Mouse (Mus musculus): ENCODE results near the gene Plk5. TPM values are rescaled to one million over a fixed set of nuclear protein-coding genes. Genes with fewer than 3 reads are reported as not detected.

Plk5 gene
- polyA plus RNA-seq (2012; rRNA removed), result 0.26 and 0.29 TPM in 2 replicates

GRCm38 (mm10) chr10:80356001-80356682 is at the start of gene Plk5:
Gene Plk5, plus strand, starts transcription at chr10:80356459.

GRCm38 (mm10) chr10:80320340-80320760 is 35.9 kb upstream of the Plk5 start, which contains the start of gene 2310011J03Rik:
Gene 2310011J03Rik, minus strand, starts transcription at chr10:80320537.

GRCm38 (mm10) chr10:80329273-80330081 is 26.8 kb upstream of the Plk5 start, which contains the start of the genes Pcsk4 and Reep6:
Gene Pcsk4, minus strand, starts transcription at chr10:80329498.
Gene Reep6, plus strand, starts transcription at chr10:80329953.

GRCm38 (mm10) chr10:80348244-80348781 is 7.9 kb upstream of the Plk5 start, which contains the start of gene Adamtsl5:
Gene Adamtsl5, minus strand, starts transcription at chr10:80348412.

GRCm38 (mm10) chr10:80387522-80387959 is 31.3 kb downstream of the Plk5 start, which contains the start of gene Mex3d:
Gene Mex3d, minus strand, starts transcription at chr10:80387659.

GRCm38 (mm10) chr10:80399191-80399972 is 43.1 kb downstream of the Plk5 start, which contains the start of gene Mbd3:
Gene Mbd3, minus strand, starts transcription at chr10:80399550.

GRCm38 (mm10) chr10:80406684-80407501 is 50.6 kb downstream of the Plk5 start, which contains the start of gene Uqcr11:
Gene Uqcr11, minus strand, starts transcription at chr10:80406830.

Other genes with a start within 250 kb of the Plk5 start
- gene Stk11, start 240.7 kb upstream of the Plk5 start, polyA plus RNA-seq (2012; rRNA removed), result 119 and 142 TPM in 2 replicates
- 329 and 334 TPM in 2 replicates for gene Atp5d, start 217.8 kb upstream of the Plk5 start, polyA plus RNA-seq (2012; rRNA removed)
- gene Cbarp, start 215.6 kb upstream of the Plk5 start, polyA plus RNA-seq (2012; rRNA removed), result 33.8 and 39.4 TPM in 2 replicates
- gene Midn, start 208.2 kb upstream of the Plk5 start, polyA plus RNA-seq (2012; rRNA removed), result 171 and 228 TPM in 2 replicates
- gene Cirbp, start 190.5 kb upstream of the Plk5 start, polyA plus RNA-seq (2012; rRNA removed), result 260 and 305 TPM in 2 replicates
- 15.7 and 18.1 TPM in 2 replicates for gene 1600002K03Rik, start 183.5 kb upstream of the Plk5 start, polyA plus RNA-seq (2012; rRNA removed)
- 47.6 and 65.6 TPM in 2 replicates for gene Efna2, start 177.0 kb upstream of the Plk5 start, polyA plus RNA-seq (2012; rRNA removed)
- gene Mum1, start 130.0 kb upstream of the Plk5 start, polyA plus RNA-seq (2012; rRNA removed), result 115 and 164 TPM in 2 replicates
- 188 and 220 TPM in 2 replicates for gene Ndufs7, start 107.3 kb upstream of the Plk5 start, polyA plus RNA-seq (2012; rRNA removed)
- gene Gamt, start 95.4 kb upstream of the Plk5 start, polyA plus RNA-seq (2012; rRNA removed), result 11.8 and 25.1 TPM in 2 replicates
- gene Dazap1, start 95.0 kb upstream of the Plk5 start, polyA plus RNA-seq (2012; rRNA removed), result 156 and 213 TPM in 2 replicates
- 3,440 and 4,629 TPM in 2 replicates for gene Rps15, start 64.0 kb upstream of the Plk5 start, polyA plus RNA-seq (2012; rRNA removed)
- gene Apc2, start 60.5 kb upstream of the Plk5 start, polyA plus RNA-seq (2012; rRNA removed), result 48.8 and 63.3 TPM in 2 replicates
- 30.4 and 34.3 TPM in 2 replicates for gene 2310011J03Rik, start 35.9 kb upstream of the Plk5 start, polyA plus RNA-seq (2012; rRNA removed)
- gene Pcsk4, start 27.0 kb upstream of the Plk5 start, polyA plus RNA-seq (2012; rRNA removed), result 3.1 and 4.9 TPM in 2 replicates
- gene Reep6, start 26.5 kb upstream of the Plk5 start, polyA plus RNA-seq (2012; rRNA removed), result 2.0 and 3.5 TPM in 2 replicates
- 0.52 and 0.75 TPM in 2 replicates for gene Adamtsl5, start 8.0 kb upstream of the Plk5 start, polyA plus RNA-seq (2012; rRNA removed)
- 57.7 and 74.4 TPM in 2 replicates for gene Mex3d, start 31.2 kb downstream of the Plk5 start, polyA plus RNA-seq (2012; rRNA removed)
- 289 and 353 TPM in 2 replicates for gene Mbd3, start 43.1 kb downstream of the Plk5 start, polyA plus RNA-seq (2012; rRNA removed)
- gene Uqcr11, start 50.4 kb downstream of the Plk5 start, polyA plus RNA-seq (2012; rRNA removed), result 428 and 554 TPM in 2 replicates
- gene Tcf3, start 77.2 kb downstream of the Plk5 start, polyA plus RNA-seq (2012; rRNA removed), result 222 and 230 TPM in 2 replicates
- 5.6 and 6.1 TPM in 2 replicates for gene Onecut3, start 138.4 kb downstream of the Plk5 start, polyA plus RNA-seq (2012; rRNA removed)
- gene Atp8b3, start 182.7 kb downstream of the Plk5 start, polyA plus RNA-seq (2012; rRNA removed), result 0.43 and 0.58 TPM in 2 replicates
- gene Rexo1, start 205.1 kb downstream of the Plk5 start, polyA plus RNA-seq (2012; rRNA removed), result 43.3 and 54.8 TPM in 2 replicates
- gene Klf16, start 220.9 kb downstream of the Plk5 start, polyA plus RNA-seq (2012; rRNA removed), result 10.5 and 12.0 TPM in 2 replicates
- gene Abhd17a, start 233.9 kb downstream of the Plk5 start, polyA plus RNA-seq (2012; rRNA removed), result 97.0 and 107 TPM in 2 replicates
- 48.7 and 54.0 TPM in 2 replicates for gene Scamp4, start 246.4 kb downstream of the Plk5 start, polyA plus RNA-seq (2012; rRNA removed)
- gene Adat3, start 246.4 kb downstream of the Plk5 start, polyA plus RNA-seq (2012; rRNA removed), result 9.7 and 11.8 TPM in 2 replicates
- gene Gm49322, start 249.6 kb downstream of the Plk5 start, polyA plus RNA-seq (2012; rRNA removed), result 5.1 and 5.9 TPM in 2 replicates